Mouse (Mus musculus) neural tube, embryonic 12.5 days (tissue): ENCODE results near the gene Gm10337. TPM values are rescaled to one million over a fixed set of nuclear protein-coding genes. Genes with fewer than 3 reads are reported as not detected.

Experiments
- ATAC-seq: fragments of 200-750 bp; cut with Nextera tagmentation; 2 replicates; pipeline ENCODE4 v1.8.0; 2017; ENCODE audit warnings: low read depth, mild to moderate bottlenecking, moderate TSS enrichment, moderate library complexity; ENCODE audit not compliant: low FRiP score
- H3K27ac ChIP-seq: fragments of 300-500 bp; sonication (generic); 2 replicates; pipeline ENCODE4 v1.5.1; 2016
- H3K27me3 ChIP-seq: fragments of 300-500 bp; sonication (generic); replicated peaks from 2 replicates; pipeline ENCODE4 v1.6.1; 2016; ENCODE audit warnings: mild to moderate bottlenecking
- H3K36me3 ChIP-seq: fragments of 300-500 bp; sonication (generic); 2 replicates; pipeline ENCODE4 v1.6.1; 2016; ENCODE audit warnings: mild to moderate bottlenecking
- H3K4me1 ChIP-seq: fragments of 300-500 bp; sonication (generic); 2 replicates; pipeline ENCODE4 v1.6.1; 2016
- H3K4me2 ChIP-seq: fragments of 300-500 bp; sonication (generic); replicated peaks from 2 replicates; pipeline ENCODE4 v1.6.1; 2016; ENCODE audit warnings: mild to moderate bottlenecking
- H3K4me3 ChIP-seq: fragments of 300-500 bp; sonication (generic); 2 replicates; pipeline ENCODE4 v1.5.1; 2016
- H3K9ac ChIP-seq: fragments of 300-500 bp; sonication (generic); 2 replicates; pipeline ENCODE4 v1.6.1; 2016; ENCODE audit warnings: mild to moderate bottlenecking
- H3K9me3 ChIP-seq: fragments of 300-500 bp; sonication (generic); 2 replicates; pipeline ENCODE4 v1.6.1; 2016; ENCODE audit warnings: mild to moderate bottlenecking
- WGBS: fragments of 180-500 bp; shearing (Covaris S2); methylation state at CpG from one replicate; pipeline ENCODE4 v1.1.7; 2016; 5-methylcytosine and 5-hydroxymethylcytosine counted together
- polyA plus RNA-seq: library from polyadenylated mRNA; unstranded; fragments of >200 nt; fragmentation: Nextera tagmentation; extraction: Ambion mirVana; gene quantifications from 2 replicates; pipeline ENCODE4 v1.2.1, GENCODE M21; 2016

The Gm10337 gene
- polyA plus RNA-seq: not detected in 2 replicates

DNA sequence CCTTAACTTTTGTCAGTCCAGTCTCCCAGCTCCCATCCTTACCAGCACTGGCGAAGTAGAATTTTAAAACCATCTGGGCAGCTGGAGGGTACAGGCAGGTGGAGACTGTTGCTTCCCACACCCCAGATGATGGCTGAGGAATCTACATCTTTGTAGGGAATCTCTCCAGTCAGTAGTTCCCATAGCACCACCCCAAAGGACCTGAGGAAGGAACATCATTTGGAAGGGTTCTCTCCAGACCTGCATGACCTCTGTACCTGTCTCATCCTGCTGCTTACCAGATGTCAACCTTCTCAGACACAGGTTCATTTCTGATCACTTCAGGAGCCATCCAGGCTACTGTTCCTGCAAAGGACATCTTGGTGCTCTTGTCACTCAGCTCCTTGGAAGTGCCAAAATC is at the start of gene Gm10337:
Gene Gm10337, plus strand, starts transcription at position 276 of the 400 bp plus-strand sequence.
- WGBS: 89% methylated on average over 1 of the region's 1 CpGs
- H3K36me3 ChIP-seq: peaks cover 71% of the 10 kb centered on the region

DNA sequence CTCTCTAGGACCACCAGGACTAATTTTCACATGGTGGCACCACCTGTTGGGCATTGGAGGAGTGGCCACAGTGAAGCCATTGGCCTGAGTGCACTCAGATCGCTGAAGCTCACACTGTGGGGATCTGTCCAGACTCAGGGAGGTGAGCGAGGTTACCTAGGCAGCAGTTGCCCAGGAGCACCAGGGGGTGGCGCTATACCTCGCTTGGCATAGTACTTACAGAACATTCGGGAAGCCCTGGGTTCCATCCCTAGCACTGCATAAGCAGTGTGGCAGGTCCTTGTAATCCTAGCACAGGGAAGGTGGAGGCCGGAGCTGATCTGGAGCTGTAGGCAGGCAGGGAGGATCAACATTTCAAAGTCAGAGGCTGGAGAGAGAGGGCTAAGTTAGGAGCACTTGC is 47.5 kb upstream of the Gm10337 start:
- Histone ChIP-seq H3K27ac (no peak overlapping the region), H3K9me3 (no peaks in the 10 kb centered on the region), H3K4me1 (peaks cover 9% of the 10 kb centered on the region), H3K9ac (no peak overlapping the region), H3K36me3 (no peaks in the 10 kb centered on the region), H3K27me3 (no peaks in the 10 kb centered on the region), H3K4me2 (no peak overlapping the region), H3K4me3 (no peak overlapping the region)
- WGBS: 42% methylated on average over 6 of the region's 6 CpGs
- no peak for ATAC-seq

More for the DNA sequence above, at the start of gene Gm10337:
- Histone ChIP-seq H3K4me3 (no peak within 1 kb of the TSS), H3K4me2 (no peak within 1 kb of the TSS), H3K27me3 (no peaks in the 10 kb centered on the region), H3K27ac (no peak within 1 kb of the TSS), H3K9ac (no peak within 1 kb of the TSS), H3K9me3 (no peaks in the 10 kb centered on the region), H3K4me1 (no peaks in the 10 kb centered on the region)
- no peak for ATAC-seq

DNA sequence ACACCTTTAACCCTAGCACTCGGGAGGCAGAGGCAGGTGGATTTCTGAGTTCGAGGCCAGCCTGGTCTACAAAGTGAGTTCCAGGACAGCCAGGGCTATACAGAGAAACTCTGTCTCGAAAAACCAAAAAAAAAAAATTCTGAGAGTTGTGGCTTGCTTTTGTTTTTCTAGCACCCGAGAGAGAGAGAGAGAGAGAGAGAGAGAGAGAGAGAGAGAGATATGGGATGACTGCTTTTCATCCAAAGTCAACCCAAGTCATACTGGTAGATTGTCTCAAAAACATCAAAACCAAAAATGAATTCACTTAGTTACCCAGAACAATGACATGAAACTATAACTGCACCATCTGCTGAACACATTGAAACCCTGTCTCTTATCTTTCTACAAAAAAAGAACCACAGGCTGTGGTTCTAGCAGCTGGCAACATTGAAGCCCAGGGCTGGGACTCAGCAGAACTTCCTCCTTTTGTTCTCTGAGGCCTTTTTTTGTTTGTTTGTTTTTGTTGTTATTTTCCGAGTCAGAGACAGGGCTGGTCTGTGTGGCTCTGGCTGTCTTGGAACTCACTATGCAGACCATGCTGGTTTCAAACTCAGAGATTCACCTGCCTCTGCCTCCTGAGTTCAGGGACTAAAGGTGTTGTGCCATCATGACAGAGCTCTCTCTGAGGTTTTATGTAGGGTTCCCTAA is 45.3 kb upstream of the Gm10337 start:
- H3K4me3 ChIP-seq: 0 out of 2 replicates have a peak overlapping the region, but pooled peaks have one; percentile 0

DNA sequence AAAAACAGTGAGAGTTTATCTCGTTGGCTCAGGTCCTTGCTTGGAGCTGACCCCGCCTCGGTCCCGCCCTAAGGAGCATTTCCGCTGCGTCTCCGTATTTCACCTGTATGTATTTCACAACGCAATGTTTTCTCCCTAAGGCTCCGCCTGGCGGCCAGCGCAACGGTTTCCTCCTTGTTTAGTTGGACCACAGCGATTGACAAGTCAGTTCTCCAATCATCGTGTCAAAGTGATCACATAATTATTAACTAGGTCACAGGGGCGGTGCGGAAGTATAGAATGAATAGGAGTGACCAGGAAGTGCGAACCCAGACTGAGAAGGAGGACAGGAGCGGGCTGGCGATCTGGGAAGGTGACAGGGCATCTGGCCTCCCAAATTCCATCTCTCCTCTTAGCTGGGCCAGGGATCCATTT is 44.6 kb upstream of the Gm10337 start, which contains the start of gene Prr13:
Gene Prr13, plus strand, starts transcription at position 125 of the 414 bp plus-strand sequence.
- no peaks in the 10 kb centered on the region for H3K27me3 ChIP-seq
- peak within 1 kb of the TSS; percentile 45; the same call in 1 of the 2 replicates for H3K9ac ChIP-seq
- peaks cover 7% of the 10 kb centered on the region; the same call in 1 of the 2 replicates for H3K36me3 ChIP-seq
- no peaks in the 10 kb centered on the region for H3K9me3 ChIP-seq
- peaks cover 9% of the 10 kb centered on the region for H3K4me1 ChIP-seq
- peak; percentile 63; the same call in 1 of the 2 replicates for ATAC-seq
- under 1% methylated on average over 19 of the region's 19 CpGs for WGBS
- H3K27ac ChIP-seq: no peak within 1 kb of the TSS
- peak within 1 kb of the TSS; percentile 39 for H3K4me3 ChIP-seq
- peak within 1 kb of the TSS; percentile 65 for H3K4me2 ChIP-seq

More for the DNA sequence above, 45.3 kb upstream of the Gm10337 start:
- Histone ChIP-seq H3K27me3 (no peaks in the 10 kb centered on the region), H3K4me1 (peaks cover 9% of the 10 kb centered on the region), H3K9me3 (no peaks in the 10 kb centered on the region), H3K36me3 (peaks cover 6% of the 10 kb centered on the region; the same call in 1 of the 2 replicates), H3K4me2 (peak overlapping the region; percentile 65), H3K9ac (peak overlapping the region; percentile 45; the same call in 1 of the 2 replicates), H3K27ac (no peak overlapping the region)
- ATAC-seq: no peak
- 79% methylated on average over 5 of the region's 5 CpGs for WGBS

DNA sequence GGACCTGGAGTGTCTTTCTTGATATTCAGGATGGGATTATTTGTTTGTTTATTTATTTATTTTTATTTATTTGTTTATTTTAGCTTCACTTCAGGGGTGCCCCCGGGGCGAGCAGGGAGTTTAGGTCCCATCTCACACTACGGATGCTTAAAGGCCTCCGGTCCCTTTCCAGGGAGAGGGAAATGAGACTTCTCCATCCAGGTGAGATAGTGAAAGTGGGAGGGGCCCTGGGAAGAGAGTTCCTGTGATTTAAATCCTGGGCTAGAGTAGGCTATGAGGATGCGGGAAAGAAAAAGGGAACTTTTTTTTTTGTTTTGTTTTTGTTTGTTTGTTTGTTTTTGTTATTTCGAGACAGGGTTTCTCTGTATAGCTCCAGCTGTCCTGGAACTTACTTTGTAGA is 44.1 kb upstream of the Gm10337 start:
- no peaks in the 10 kb centered on the region for H3K9me3 ChIP-seq
- H3K4me3 ChIP-seq: peak overlapping the region; percentile 39
- peaks cover 9% of the 10 kb centered on the region for H3K4me1 ChIP-seq
- no peak overlapping the region for H3K27ac ChIP-seq
- peak overlapping the region; percentile 45; the same call in 1 of the 2 replicates for H3K9ac ChIP-seq
- H3K27me3 ChIP-seq: no peaks in the 10 kb centered on the region
- WGBS: 35% methylated on average over 6 of the region's 6 CpGs
- H3K36me3 ChIP-seq: peaks cover 7% of the 10 kb centered on the region; the same call in 1 of the 2 replicates
- peak overlapping the region; percentile 65 for H3K4me2 ChIP-seq
- ATAC-seq: no peak

DNA sequence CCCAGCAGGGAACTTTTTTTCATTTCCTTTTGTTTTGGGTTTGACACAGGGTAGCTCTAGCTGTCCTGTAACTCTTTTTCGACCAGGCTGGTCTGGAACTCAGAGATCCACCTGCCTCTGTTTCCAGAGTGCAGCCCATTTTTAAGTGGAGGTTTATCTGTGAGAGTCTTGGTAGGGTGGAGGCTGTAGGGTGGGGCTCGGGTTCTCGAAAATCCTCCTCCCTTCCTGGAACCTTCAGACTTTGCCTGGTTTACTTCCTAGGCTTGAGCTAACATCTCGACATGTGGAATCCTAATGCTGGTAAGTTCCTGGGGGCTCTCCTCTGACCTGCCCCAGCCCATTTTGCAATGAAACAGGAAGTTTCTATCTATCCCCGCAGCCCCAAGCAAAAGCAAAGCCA is 43.7 kb upstream of the Gm10337 start:
- Histone ChIP-seq H3K4me2 (peak overlapping the region; percentile 65), H3K27me3 (no peaks in the 10 kb centered on the region), H3K27ac (no peak overlapping the region), H3K4me1 (peaks cover 9% of the 10 kb centered on the region), H3K36me3 (peaks cover 7% of the 10 kb centered on the region; the same call in 1 of the 2 replicates), H3K9me3 (no peaks in the 10 kb centered on the region), H3K4me3 (peak overlapping the region; percentile 39; the same call in 1 of the 2 replicates), H3K9ac (no peak overlapping the region)
- 77% methylated on average over 5 of the region's 5 CpGs for WGBS
- no peak for ATAC-seq

DNA sequence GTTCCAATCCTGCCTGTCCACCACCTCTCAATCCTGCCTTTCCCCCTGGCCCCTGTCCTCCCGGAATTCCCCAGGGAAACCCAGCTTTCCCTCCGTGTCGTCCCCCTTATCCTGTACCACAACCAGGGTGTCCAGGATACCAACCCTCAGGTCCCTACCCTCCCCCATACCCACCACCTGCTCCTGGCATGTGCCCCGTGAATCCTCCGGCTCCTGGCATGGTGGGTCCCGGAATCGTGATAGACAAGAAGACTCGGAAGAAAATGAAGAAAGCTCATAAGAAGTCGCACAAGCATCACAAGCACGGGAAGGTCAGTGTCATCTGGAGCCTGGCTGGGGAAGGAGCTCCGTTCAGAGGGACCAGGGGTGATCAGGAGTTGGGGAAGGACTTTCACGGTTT is 43.1 kb upstream of the Gm10337 start:
- Histone ChIP-seq H3K36me3 (peaks cover 7% of the 10 kb centered on the region; the same call in 1 of the 2 replicates), H3K27ac (no peak overlapping the region), H3K9me3 (no peaks in the 10 kb centered on the region), H3K4me2 (peak overlapping the region; percentile 18; the same call in 1 of the 2 replicates), H3K9ac (no peak overlapping the region), H3K4me3 (no peak overlapping the region; the same call in 1 of the 2 replicates), H3K27me3 (no peaks in the 10 kb centered on the region), H3K4me1 (peaks cover 9% of the 10 kb centered on the region)
- ATAC-seq: no peak
- WGBS: 83% methylated on average over 12 of the region's 12 CpGs

DNA sequence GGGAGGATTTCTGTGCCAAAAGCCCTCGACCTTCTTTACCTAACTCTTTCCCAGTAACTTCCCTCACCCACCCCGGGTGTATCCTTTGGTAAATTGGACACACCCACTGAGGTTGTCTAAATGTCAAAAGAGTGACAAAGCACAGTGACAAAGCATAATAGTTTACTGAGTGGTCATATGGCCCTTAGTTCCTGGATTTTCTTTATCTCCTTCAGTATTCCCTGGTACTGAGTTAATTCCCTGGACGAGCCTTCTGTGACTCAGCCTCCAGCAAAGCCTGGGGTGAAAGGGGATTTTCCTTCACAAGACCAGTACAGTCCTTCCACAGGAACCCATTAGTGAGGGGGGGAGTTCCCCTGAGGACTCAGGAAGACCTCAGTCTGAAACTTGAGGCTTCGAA is 42.6 kb upstream of the Gm10337 start:
- Histone ChIP-seq H3K4me1 (peaks cover 9% of the 10 kb centered on the region), H3K9me3 (no peaks in the 10 kb centered on the region), H3K36me3 (peaks cover 7% of the 10 kb centered on the region; the same call in 1 of the 2 replicates), H3K4me3 (no peak overlapping the region; the same call in 1 of the 2 replicates), H3K27me3 (no peaks in the 10 kb centered on the region), H3K4me2 (no peak overlapping the region), H3K9ac (no peak overlapping the region), H3K27ac (no peak overlapping the region)
- 73% methylated on average over 4 of the region's 4 CpGs for WGBS
- no peak for ATAC-seq

DNA sequence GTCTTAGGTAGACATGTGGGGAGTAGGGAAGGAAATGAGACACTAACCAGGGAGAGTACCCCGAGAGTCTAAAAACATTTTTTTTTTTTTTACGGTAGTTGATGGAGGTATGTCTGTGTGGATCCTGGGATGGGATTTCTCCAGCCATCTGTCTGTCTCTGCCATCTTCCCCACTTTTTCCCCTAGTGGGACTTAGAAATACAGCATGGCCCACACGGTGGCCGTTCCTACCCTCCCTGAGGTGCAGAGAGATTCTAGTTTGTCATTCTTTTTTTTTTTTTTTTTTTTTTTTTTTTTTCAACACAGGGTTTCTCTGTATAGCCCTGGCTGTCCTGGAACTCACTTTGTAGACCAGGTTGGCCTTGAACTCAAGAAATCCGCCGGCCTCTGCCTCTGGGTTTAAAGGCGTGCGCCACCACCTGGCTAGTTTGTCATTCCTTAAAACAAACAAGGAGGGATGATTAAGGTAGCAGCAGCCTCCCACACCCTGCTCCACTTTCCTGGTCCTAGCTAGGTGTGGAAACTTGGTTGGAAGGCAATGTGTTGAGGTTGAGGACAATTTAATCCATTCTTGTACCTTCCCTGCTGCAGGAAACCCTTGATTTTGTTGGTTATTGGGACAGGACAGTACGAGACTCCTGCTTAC is 42.0 kb upstream of the Gm10337 start:
- Histone ChIP-seq H3K36me3 (peaks cover 7% of the 10 kb centered on the region; the same call in 1 of the 2 replicates), H3K9ac (no peak overlapping the region), H3K4me2 (no peak overlapping the region), H3K27ac (no peak overlapping the region), H3K9me3 (no peaks in the 10 kb centered on the region), H3K27me3 (no peaks in the 10 kb centered on the region), H3K4me3 (no peak overlapping the region), H3K4me1 (peaks cover 9% of the 10 kb centered on the region)
- no peak for ATAC-seq
- WGBS: 79% methylated on average over 9 of the region's 9 CpGs

DNA sequence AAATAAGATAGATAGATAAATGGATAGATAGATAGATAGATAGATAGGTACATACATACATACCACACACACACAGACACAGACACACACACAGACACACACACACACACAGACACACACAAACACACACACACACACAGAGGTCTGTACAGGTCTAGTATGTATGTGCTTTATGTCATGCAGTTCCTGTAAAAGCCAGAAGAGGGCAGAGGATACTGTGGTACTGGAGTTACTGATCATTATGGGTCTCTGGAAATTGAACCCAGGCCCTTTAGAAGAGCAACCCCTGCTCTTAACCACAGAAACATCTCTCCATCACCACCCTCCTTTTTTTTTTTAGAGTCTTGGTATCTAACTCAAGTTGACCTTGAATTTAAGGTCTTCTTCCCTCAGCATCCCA is 39.9 kb upstream of the Gm10337 start:
- no peak overlapping the region for H3K9ac ChIP-seq
- no peaks in the 10 kb centered on the region for H3K9me3 ChIP-seq
- no peak for ATAC-seq
- H3K4me2 ChIP-seq: no peak overlapping the region
- H3K4me3 ChIP-seq: no peak overlapping the region
- H3K4me1 ChIP-seq: peaks cover 9% of the 10 kb centered on the region
- peaks cover 7% of the 10 kb centered on the region; the same call in 1 of the 2 replicates for H3K36me3 ChIP-seq
- no peaks in the 10 kb centered on the region for H3K27me3 ChIP-seq
- no peak overlapping the region for H3K27ac ChIP-seq

DNA sequence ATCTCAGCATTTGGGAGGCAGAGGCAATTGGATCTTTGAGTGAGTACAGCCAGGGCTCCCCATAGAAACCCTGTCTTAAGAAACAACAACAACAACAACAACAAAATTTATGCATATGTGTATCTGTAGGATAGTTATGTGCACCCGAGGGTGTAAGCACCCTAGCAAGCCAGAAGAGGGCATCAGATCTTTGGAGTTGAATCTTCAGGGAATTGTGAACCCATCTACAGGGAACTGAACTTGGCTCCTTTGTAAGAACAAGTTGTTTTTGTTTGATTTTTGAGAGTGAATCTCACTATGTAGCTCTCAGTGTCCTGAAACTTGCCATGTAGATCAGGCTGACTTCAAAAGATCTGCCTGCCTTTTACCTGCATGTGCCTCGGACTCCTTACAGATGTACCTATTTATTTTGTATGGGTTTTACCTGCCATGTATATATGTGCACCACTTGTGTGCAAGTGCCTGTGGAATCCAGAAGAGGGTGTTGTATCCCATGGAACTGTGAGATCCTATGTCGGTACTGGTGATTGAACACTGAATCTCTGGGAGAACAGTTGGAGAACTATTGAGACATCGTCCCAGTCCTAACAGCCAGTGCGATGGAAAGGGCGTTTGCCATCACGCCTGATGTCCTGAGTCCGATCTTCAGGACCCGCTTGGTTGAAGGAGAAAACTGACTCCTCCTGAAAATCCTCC is 34.7 kb upstream of the Gm10337 start:
- Histone ChIP-seq H3K4me1 (peaks cover 8% of the 10 kb centered on the region; the same call in 1 of the 2 replicates), H3K9me3 (no peaks in the 10 kb centered on the region), H3K36me3 (no peaks in the 10 kb centered on the region), H3K27me3 (no peaks in the 10 kb centered on the region), H3K4me2 (no peak overlapping the region), H3K4me3 (no peak overlapping the region), H3K27ac (no peak overlapping the region), H3K9ac (no peak overlapping the region)
- ATAC-seq: no peak
- WGBS: 97% methylated on average over 9 of the region's 9 CpGs

DNA sequence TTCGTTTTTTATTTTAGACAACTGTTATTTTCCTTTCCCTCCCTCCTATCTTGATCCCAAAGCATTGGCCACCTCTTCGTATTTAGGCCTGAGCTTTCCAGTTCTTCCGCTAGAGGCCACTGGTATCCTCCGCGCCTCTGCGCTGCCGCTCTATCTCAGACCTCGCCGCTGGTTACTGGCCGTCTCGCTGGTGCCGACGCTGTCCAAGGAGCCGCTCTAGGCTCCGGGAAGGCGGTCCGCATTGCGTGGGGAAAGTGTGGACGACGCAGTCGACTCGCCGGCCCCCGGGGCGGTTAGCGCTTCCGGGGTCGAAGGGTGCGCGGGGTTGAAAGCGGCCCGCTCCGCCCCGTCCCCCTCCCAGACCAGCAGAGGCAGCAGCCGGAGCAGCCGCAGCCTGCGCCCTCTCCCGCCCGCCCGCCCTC is 33.3 kb upstream of the Gm10337 start, which contains the start of gene Pcbp2:
Gene Pcbp2, plus strand, starts transcription at position 357 of the 422 bp plus-strand sequence.
- Histone ChIP-seq H3K27me3 (no peaks in the 10 kb centered on the region), H3K4me1 (peaks cover 8% of the 10 kb centered on the region; the same call in 1 of the 2 replicates), H3K4me3 (peak within 1 kb of the TSS; percentile 76), H3K27ac (peak within 1 kb of the TSS; percentile 95), H3K9ac (peak within 1 kb of the TSS; percentile 92), H3K4me2 (peak within 1 kb of the TSS; percentile 73), H3K36me3 (peaks cover 13% of the 10 kb centered on the region), H3K9me3 (no peaks in the 10 kb centered on the region)
- ATAC-seq: peak; percentile 99
- WGBS: under 1% methylated on average over 36 of the region's 40 CpGs
